Mouse (Mus musculus) brain, embryonic 14.5 days (tissue): ENCODE measurements around the gene Ptger4.

Experiments used
- CTCF ChIP-seq: fragments of 200-500 bp; IDR thresholded peaks from 2 replicates; pipeline ENCODE4 v1.5.1; 2012; ENCODE audit warnings: inconsistent platforms, mild to moderate bottlenecking, moderate library complexity, borderline replicate concordance; ENCODE audit not compliant: insufficient read depth, insufficient read length; ENCODE audit errors: extremely low read depth
- POLR2A ChIP-seq: fragments of 200-500 bp; IDR thresholded peaks from 2 replicates; pipeline ENCODE4 v1.6.1; 2012; ENCODE audit warnings: mild to moderate bottlenecking, inconsistent platforms, borderline replicate concordance; ENCODE audit not compliant: poor library complexity, insufficient read depth, insufficient read length, severe bottlenecking; ENCODE audit errors: extremely low read depth

GRCm38 (mm10) chr15:5243036-5243958 is 690 bp downstream of the Ptger4 start:
- TF ChIP-seq CTCF (no peak), POLR2A (no peak)
